12 mouse cellular contexts compared by ENCODE assay signal in the genomic region with DNA sequence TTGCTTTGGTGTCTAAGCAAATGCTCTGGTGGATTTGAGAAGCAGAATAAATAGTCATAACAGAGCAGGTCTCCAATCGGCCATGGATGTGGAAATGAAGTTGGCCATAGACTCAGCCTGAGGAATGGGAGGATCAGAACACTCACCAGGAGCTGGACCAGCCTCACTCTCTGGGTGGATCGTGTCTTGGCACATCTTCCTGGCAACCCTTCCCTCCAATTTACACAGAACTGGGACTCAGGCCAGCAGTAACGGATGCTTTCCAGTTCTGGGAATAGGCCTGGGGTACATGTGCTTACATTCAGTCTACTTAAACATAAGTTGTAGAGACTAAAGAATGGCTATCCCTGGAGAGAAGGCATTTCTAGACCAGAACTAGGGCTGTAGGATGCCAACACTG.
DNase-seq lines count a peak whose midpoint lies in the region; ATAC-seq lines count a peak whose summit lies in the region.
"Had no signal": no experiment of that assay in that cellular context is flagged by ENCODE, and none has a peak within 500 bp of the region (broad histone marks: within the 10 kb centered on the region; RNA-seq: fewer than 3 reads in every experiment).

No protein-coding gene starts in this region.

- WGBS in hindbrain, embryonic 16.5 days, result 43% methylated on average over 3 of the region's 3 CpGs
- 66% methylated on average over 3 of the region's 3 CpGs for WGBS in hindbrain, embryonic 13.5 days

- H3K27me3 ChIP-seq in hindbrain, embryonic 16.5 days (replicated peaks; ENCODE audit: control insufficient read depth, insufficient read depth, low read length), result peaks cover 2% of the 10 kb centered on the region; the same call in 1 of the 2 replicates
- H3K27me3 ChIP-seq in hindbrain, embryonic 13.5 days, result no peaks in the 10 kb centered on the region; the same call in 1 of the 2 replicates
- H3K27me3 ChIP-seq: Patski had no signal

- no peaks in the 10 kb centered on the region for H3K9me3 ChIP-seq in hindbrain, embryonic 16.5 days (ENCODE audit: control insufficient read depth, low read length)
- H3K9me3 ChIP-seq in hindbrain, embryonic 13.5 days, result no peaks in the 10 kb centered on the region

- H3K27ac ChIP-seq in hindbrain, embryonic 16.5 days (ENCODE audit: low read depth, low read length), result no peak overlapping the region
- H3K27ac ChIP-seq in hindbrain, embryonic 13.5 days, result no peak overlapping the region

- no peaks in the 10 kb centered on the region for H3K36me3 ChIP-seq in hindbrain, embryonic 16.5 days (ENCODE audit: control insufficient read depth, insufficient read depth, low read length)
- no peaks in the 10 kb centered on the region for H3K36me3 ChIP-seq in hindbrain, embryonic 13.5 days

- no peak overlapping the region for H3K4me3 ChIP-seq in hindbrain, embryonic 16.5 days (ENCODE audit: low read length)
- H3K4me3 ChIP-seq in hindbrain, embryonic 13.5 days, result no peak overlapping the region

- no peak overlapping the region for H3K9ac ChIP-seq in hindbrain, embryonic 16.5 days (ENCODE audit: low read depth, low read length)
- no peak overlapping the region for H3K9ac ChIP-seq in hindbrain, embryonic 13.5 days

- peak; percentile 79 for ATAC-seq in hindbrain, embryonic 16.5 days
- ATAC-seq in hindbrain, embryonic 13.5 days (ENCODE audit: low FRiP score), result no peak
- ATAC-seq: Patski had no signal

- intact Hi-C loops in left cerebral cortex, postnatal 36 days (cut with DNase I), result loop anchor here (10.0 kb wide), 1 partner anchor 93 kb away; no protein-coding TSS in a partner anchor

- DNase-seq in cerebellum, adult 11 months, result peak; percentile 11
- DNase-seq in cerebellum, adult 11-12 months, result no peak
- peak; percentile 15 for DNase-seq in cerebellum, adult 9-11 months
- peak; percentile 31 to 41 for DNase-seq in left cerebral cortex, postnatal 36 days (ENCODE audit: low spot score in 2 of 2)
- no peak for DNase-seq in adrenal gland, adult 18-20 months (ENCODE audit: low spot score in 2 of 2)
- no peak for DNase-seq in yolk sac, embryonic 10.5 days (ENCODE audit: low spot score)
- DNase-seq: kidney, adult 18-20 months; spleen, adult 18-20 months had no signal

- no peaks in the 10 kb centered on the region for H3K4me1 ChIP-seq in hindbrain, embryonic 16.5 days (ENCODE audit: control insufficient read depth, insufficient read depth, low read depth, low read length)
- no peaks in the 10 kb centered on the region for H3K4me1 ChIP-seq in hindbrain, embryonic 13.5 days (replicated peaks)

- H3K4me2 ChIP-seq in hindbrain, embryonic 16.5 days (ENCODE audit: low read length), result no peak overlapping the region
- H3K4me2 ChIP-seq in hindbrain, embryonic 13.5 days, result no peak overlapping the region
- H3K4me2 ChIP-seq: liver, embryonic 11.5 days had no signal

Comparison
In these comparisons a context has a peak if more than half of its experiments do, and no peak if none do; other contexts are left out.
1. DNase-seq: peak in cerebellum, adult 11 months (single experiment), cerebellum, adult 9-11 months (single experiment) and left cerebral cortex, postnatal 36 days (2 of 2); none in cerebellum, adult 11-12 months (single experiment), adrenal gland, adult 18-20 months (0 of 2) and yolk sac, embryonic 10.5 days (single experiment).